Mouse (Mus musculus) midbrain, embryonic 13.5 days (tissue): ENCODE measurements around the gene Uba6. TPM values are rescaled to one million over a fixed set of nuclear protein-coding genes. Genes with fewer than 3 reads are reported as not detected.
A peak's percentile ranks its signal among the peaks of the same experiment; 100 is the strongest.

Source experiments
- ATAC-seq: fragments of 200-750 bp; cut with Nextera tagmentation; 2 replicates; pipeline ENCODE4 v1.8.0; 2017; ENCODE audit warnings: mild to moderate bottlenecking, moderate TSS enrichment, moderate library complexity
- H3K27ac ChIP-seq: fragments of 300-500 bp; sonication (generic); 2 replicates; pipeline ENCODE4 v1.5.1; 2015; ENCODE audit warnings: inconsistent platforms, mild to moderate bottlenecking, moderate library complexity
- H3K27me3 ChIP-seq: fragments of 300-500 bp; sonication (generic); 2 replicates; pipeline ENCODE4 v1.6.1; 2015; ENCODE audit warnings: mild to moderate bottlenecking, inconsistent platforms
- H3K36me3 ChIP-seq: fragments of 300-500 bp; sonication (generic); 2 replicates; pipeline ENCODE4 v1.6.1; 2015; ENCODE audit warnings: mild to moderate bottlenecking, inconsistent platforms
- H3K4me1 ChIP-seq: fragments of 300-500 bp; sonication (generic); replicated peaks from 2 replicates; pipeline ENCODE4 v1.6.1; 2015; ENCODE audit warnings: inconsistent platforms
- H3K4me2 ChIP-seq: fragments of 300-500 bp; sonication (generic); replicated peaks from 2 replicates; pipeline ENCODE4 v1.6.1; 2015; ENCODE audit warnings: moderate library complexity, mild to moderate bottlenecking, inconsistent platforms
- H3K4me3 ChIP-seq: fragments of 300-500 bp; sonication (generic); replicated peaks from 2 replicates; pipeline ENCODE4 v1.5.1; 2015; ENCODE audit warnings: mild to moderate bottlenecking, inconsistent platforms
- H3K9ac ChIP-seq: fragments of 300-500 bp; sonication (generic); replicated peaks from 2 replicates; pipeline ENCODE4 v1.6.1; 2015; ENCODE audit warnings: mild to moderate bottlenecking, inconsistent platforms
- H3K9me3 ChIP-seq: fragments of 300-500 bp; sonication (generic); 2 replicates; pipeline ENCODE4 v1.6.1; 2016; ENCODE audit warnings: mild to moderate bottlenecking, inconsistent platforms
- WGBS: fragments of 180-500 bp; shearing (Covaris S2); methylation state at CpG from one replicate; pipeline ENCODE4 v1.1.7; 2015; 5-methylcytosine and 5-hydroxymethylcytosine counted together
- polyA plus RNA-seq: library from polyadenylated mRNA; unstranded; fragments of >200 nt; fragmentation: Nextera tagmentation; extraction: Ambion mirVana; gene quantifications from 2 replicates; pipeline ENCODE4 v1.2.1, GENCODE M21; 2015

Gene Uba6
- polyA plus RNA-seq, 1 experiment from 2014 or later, result 13.4 TPM

DNA sequence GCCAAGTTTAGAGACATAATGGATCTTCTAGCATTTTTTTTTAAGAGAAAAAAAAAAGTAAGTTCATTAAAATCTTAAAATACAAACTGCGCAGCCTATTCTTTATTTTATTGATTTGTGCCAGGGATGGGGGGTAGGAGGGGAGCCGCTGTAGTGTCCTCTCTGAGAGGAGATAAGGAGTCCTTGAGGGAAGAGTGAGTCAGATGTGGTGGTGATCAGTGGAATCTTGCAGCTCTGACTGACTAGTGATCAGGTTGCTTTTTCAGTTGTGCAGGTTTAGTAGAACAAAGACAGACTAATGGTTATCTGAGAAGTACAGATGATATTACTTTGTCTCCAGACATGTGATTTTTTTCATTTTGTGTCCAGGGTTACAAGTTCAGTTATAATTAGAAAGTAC, 59.6 kb downstream of the Uba6 start:
- 98% methylated on average over 2 of the region's 2 CpGs for WGBS
- H3K9me3 ChIP-seq, result no peaks in the 10 kb centered on the region
- H3K9ac ChIP-seq, result no peak overlapping the region
- no peaks in the 10 kb centered on the region for H3K4me1 ChIP-seq
- H3K27me3 ChIP-seq, result no peaks in the 10 kb centered on the region
- ATAC-seq, result no peak
- no peak overlapping the region for H3K4me3 ChIP-seq
- no peak overlapping the region for H3K27ac ChIP-seq
- H3K36me3 ChIP-seq, result peaks cover 15% of the 10 kb centered on the region
- no peak overlapping the region for H3K4me2 ChIP-seq

DNA sequence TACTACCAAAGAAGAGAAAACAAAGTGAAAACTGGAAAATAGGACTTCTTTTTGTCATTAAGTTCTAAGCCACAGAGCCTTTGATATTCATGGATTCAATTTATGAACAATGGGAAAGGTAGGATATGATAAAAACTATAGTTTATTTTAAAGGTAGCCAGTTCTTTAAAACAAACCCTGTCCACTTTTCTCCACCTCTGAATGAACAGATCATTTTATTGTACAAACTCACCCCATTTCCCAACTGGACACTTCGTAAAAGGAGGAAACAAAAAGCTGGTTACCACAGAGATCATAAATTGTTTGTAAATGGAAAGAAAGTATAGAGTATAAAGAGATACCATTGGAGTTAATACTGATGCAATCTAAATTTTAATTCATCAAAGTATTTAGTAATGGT, 61.5 kb downstream of the Uba6 start:
- Histone ChIP-seq H3K4me3 (no peak overlapping the region), H3K9me3 (no peaks in the 10 kb centered on the region), H3K9ac (no peak overlapping the region), H3K27me3 (no peaks in the 10 kb centered on the region), H3K4me1 (no peaks in the 10 kb centered on the region), H3K36me3 (peaks cover 22% of the 10 kb centered on the region), H3K27ac (no peak overlapping the region), H3K4me2 (no peak overlapping the region)
- 95% methylated on average over 1 of the region's 1 CpGs for WGBS
- ATAC-seq, result no peak

DNA sequence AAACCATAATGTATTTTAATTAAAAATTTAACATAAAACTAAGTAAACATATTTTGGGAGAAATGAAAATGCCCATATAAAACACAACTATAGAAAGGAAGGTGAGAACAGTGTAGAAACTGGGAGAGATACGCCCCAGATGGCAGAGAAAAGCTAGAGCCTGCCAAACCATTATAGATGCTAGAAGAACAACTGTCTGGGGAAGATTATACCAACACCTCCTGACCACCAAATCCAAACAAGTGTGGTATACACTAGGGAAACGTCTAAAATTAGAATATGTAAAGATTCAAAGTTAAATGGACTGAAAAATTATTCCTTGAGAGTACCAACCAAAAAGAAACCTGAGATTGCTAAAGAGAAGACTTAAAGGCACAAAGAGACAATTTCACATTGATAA, 66.0 kb downstream of the Uba6 start:
- no peaks in the 10 kb centered on the region for H3K4me1 ChIP-seq
- no peak for ATAC-seq
- no peak overlapping the region for H3K4me3 ChIP-seq
- peaks cover 17% of the 10 kb centered on the region for H3K36me3 ChIP-seq
- H3K27ac ChIP-seq, result no peak overlapping the region
- no peak overlapping the region for H3K9ac ChIP-seq
- no peak overlapping the region for H3K4me2 ChIP-seq
- 86% methylated on average over 2 of the region's 2 CpGs for WGBS
- no peaks in the 10 kb centered on the region for H3K9me3 ChIP-seq
- no peaks in the 10 kb centered on the region for H3K27me3 ChIP-seq

DNA sequence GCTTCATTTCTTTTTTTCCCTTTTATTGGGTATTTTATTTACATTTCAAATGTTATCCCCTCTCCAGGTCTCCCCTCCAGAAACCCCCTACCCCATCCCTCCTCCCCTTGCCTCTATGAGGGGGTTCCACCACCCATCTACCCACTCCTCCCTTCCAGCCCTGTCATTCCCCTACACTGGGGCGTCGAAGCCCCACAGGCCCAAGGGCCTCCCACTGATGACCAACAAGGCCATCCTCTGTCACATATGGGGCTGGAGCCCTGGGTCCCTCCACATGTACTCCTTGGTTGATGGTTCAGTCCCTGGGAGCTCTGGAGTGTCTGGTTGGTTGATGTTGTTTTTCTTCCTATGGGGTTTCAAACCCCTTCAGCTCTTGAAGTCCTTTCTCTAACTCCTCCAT, 70.4 kb downstream of the Uba6 start:
- H3K9ac ChIP-seq, result no peak overlapping the region
- H3K27ac ChIP-seq, result no peak overlapping the region
- peak; percentile 45; the same call in 1 of the 2 replicates for ATAC-seq
- H3K27me3 ChIP-seq, result no peaks in the 10 kb centered on the region
- WGBS, result 100% methylated on average over 2 of the region's 2 CpGs
- H3K4me1 ChIP-seq, result no peaks in the 10 kb centered on the region
- H3K36me3 ChIP-seq, result peaks cover 6% of the 10 kb centered on the region
- H3K4me2 ChIP-seq, result no peak overlapping the region
- no peak overlapping the region for H3K4me3 ChIP-seq
- no peaks in the 10 kb centered on the region for H3K9me3 ChIP-seq

DNA sequence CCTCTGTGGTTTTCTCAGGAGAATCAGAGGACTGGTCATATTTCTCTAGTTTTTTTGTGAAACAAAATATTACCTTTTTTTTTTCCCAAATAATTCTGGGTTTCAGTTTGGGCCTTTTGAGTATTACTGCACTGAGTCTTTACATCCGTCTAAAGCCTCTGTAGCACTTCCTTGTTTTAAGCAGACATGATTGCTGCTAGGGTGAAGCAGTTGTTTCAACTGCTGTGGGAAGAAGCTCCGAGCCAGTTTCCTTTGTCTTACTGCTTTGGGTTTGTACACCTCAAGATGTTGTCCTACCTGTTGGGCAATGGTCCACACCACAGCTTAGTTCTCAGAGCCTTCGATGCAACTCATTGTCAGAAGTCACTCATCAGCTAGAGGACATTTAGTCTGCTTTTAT, 72.0 kb downstream of the Uba6 start:
- ATAC-seq, result no peak
- 89% methylated on average over 3 of the region's 3 CpGs for WGBS
- no peaks in the 10 kb centered on the region for H3K4me1 ChIP-seq

GRCm38 (mm10) chr5:86098988-86099387, 73.6 kb downstream of the Uba6 start:
- 89% methylated on average over 3 of the region's 3 CpGs for WGBS
- Histone ChIP-seq H3K4me3 (no peak overlapping the region), H3K9me3 (no peaks in the 10 kb centered on the region), H3K36me3 (no peaks in the 10 kb centered on the region), H3K9ac (no peak overlapping the region), H3K27me3 (no peaks in the 10 kb centered on the region), H3K27ac (no peak overlapping the region), H3K4me2 (no peak overlapping the region), H3K4me1 (no peaks in the 10 kb centered on the region)
- no peak for ATAC-seq

More for the DNA sequence above, 72.0 kb downstream of the Uba6 start:
- no peaks in the 10 kb centered on the region for H3K36me3 ChIP-seq
- no peaks in the 10 kb centered on the region for H3K27me3 ChIP-seq
- H3K9ac ChIP-seq, result no peak overlapping the region
- H3K9me3 ChIP-seq, result no peaks in the 10 kb centered on the region
- H3K4me3 ChIP-seq, result no peak overlapping the region
- H3K4me2 ChIP-seq, result no peak overlapping the region
- no peak overlapping the region for H3K27ac ChIP-seq

GRCm38 (mm10) chr5:86094754-86095153, 77.8 kb downstream of the Uba6 start:
- H3K4me1 ChIP-seq, result no peaks in the 10 kb centered on the region
- H3K36me3 ChIP-seq, result no peaks in the 10 kb centered on the region
- no peaks in the 10 kb centered on the region for H3K9me3 ChIP-seq
- H3K4me3 ChIP-seq, result no peak overlapping the region
- no peak overlapping the region for H3K4me2 ChIP-seq
- no peak overlapping the region for H3K9ac ChIP-seq
- WGBS, result 90% methylated on average over 9 of the region's 9 CpGs
- H3K27me3 ChIP-seq, result no peaks in the 10 kb centered on the region
- H3K27ac ChIP-seq, result no peak overlapping the region
- ATAC-seq, result no peak

GRCm38 (mm10) chr5:86086751-86087150, 85.9 kb downstream of the Uba6 start:
- no peaks in the 10 kb centered on the region for H3K36me3 ChIP-seq
- no peak overlapping the region for H3K4me2 ChIP-seq
- no peak overlapping the region for H3K27ac ChIP-seq
- ATAC-seq, result no peak
- H3K9me3 ChIP-seq, result no peaks in the 10 kb centered on the region
- H3K27me3 ChIP-seq, result no peaks in the 10 kb centered on the region
- no peak overlapping the region for H3K9ac ChIP-seq
- no peaks in the 10 kb centered on the region for H3K4me1 ChIP-seq
- WGBS, result 86% methylated on average over 6 of the region's 6 CpGs
- H3K4me3 ChIP-seq, result no peak overlapping the region

DNA sequence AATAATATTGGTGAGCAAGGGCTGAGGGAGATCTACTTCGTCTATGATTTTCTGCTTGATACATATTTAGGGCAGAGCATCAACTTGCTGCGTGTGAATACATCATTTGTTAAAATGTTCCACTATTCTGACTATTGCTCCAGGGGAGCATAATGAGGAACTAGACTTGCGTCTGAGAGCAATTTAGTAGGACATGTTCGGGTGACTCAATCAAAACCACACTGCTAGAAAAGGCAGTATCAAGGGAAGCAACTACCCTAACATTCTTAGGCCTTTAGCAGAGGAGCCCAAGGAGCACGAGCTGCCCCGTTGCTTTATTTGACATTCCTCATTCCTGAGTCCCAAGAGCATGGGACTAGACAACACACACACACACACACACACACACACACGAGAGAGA, 87.6 kb downstream of the Uba6 start:
- H3K9ac ChIP-seq, result no peak overlapping the region
- no peaks in the 10 kb centered on the region for H3K27me3 ChIP-seq
- WGBS, result 87% methylated on average over 7 of the region's 7 CpGs
- no peak overlapping the region for H3K27ac ChIP-seq
- ATAC-seq, result no peak
- no peak overlapping the region for H3K4me2 ChIP-seq
- H3K4me1 ChIP-seq, result no peaks in the 10 kb centered on the region
- no peaks in the 10 kb centered on the region for H3K36me3 ChIP-seq
- no peaks in the 10 kb centered on the region for H3K9me3 ChIP-seq
- no peak overlapping the region for H3K4me3 ChIP-seq

DNA sequence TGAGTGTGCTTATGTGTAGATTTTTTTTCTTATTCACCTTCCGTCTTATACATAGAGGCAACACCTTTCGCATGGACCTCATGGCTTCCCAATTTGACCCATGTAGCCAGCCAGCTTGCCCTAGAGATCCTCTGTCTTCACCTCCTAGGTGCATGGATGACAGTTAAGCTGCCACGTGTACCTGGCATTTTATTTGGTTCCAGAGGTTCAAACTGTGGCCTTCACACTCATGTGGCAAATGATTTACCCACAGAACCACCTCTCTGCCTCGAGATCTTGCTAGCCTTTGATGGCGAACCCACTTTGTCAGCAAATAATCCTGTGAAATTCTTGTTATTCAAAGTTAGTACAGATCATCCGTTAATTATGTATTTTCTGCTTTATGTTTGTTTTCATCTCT, 88.6 kb downstream of the Uba6 start:
- no peaks in the 10 kb centered on the region for H3K36me3 ChIP-seq
- H3K4me1 ChIP-seq, result no peaks in the 10 kb centered on the region
- no peaks in the 10 kb centered on the region for H3K27me3 ChIP-seq
- ATAC-seq, result no peak
- WGBS, result 88% methylated on average over 6 of the region's 6 CpGs
- H3K27ac ChIP-seq, result no peak overlapping the region
- no peak overlapping the region for H3K9ac ChIP-seq
- no peaks in the 10 kb centered on the region for H3K9me3 ChIP-seq
- H3K4me3 ChIP-seq, result no peak overlapping the region
- H3K4me2 ChIP-seq, result no peak overlapping the region

- no peak for ATAC-seq
- Histone ChIP-seq H3K4me1 (no peaks in the 10 kb centered on the region), H3K9ac (no peak overlapping the region), H3K4me3 (no peak overlapping the region), H3K9me3 (no peaks in the 10 kb centered on the region), H3K27ac (no peak overlapping the region), H3K4me2 (no peak overlapping the region), H3K27me3 (no peaks in the 10 kb centered on the region), H3K36me3 (no peaks in the 10 kb centered on the region)
- WGBS, result 81% methylated on average over 3 of the region's 3 CpGs
These were observed 93.8 kb downstream of the Uba6 start for GRCm38 (mm10) chr5:86078720-86079334.

DNA sequence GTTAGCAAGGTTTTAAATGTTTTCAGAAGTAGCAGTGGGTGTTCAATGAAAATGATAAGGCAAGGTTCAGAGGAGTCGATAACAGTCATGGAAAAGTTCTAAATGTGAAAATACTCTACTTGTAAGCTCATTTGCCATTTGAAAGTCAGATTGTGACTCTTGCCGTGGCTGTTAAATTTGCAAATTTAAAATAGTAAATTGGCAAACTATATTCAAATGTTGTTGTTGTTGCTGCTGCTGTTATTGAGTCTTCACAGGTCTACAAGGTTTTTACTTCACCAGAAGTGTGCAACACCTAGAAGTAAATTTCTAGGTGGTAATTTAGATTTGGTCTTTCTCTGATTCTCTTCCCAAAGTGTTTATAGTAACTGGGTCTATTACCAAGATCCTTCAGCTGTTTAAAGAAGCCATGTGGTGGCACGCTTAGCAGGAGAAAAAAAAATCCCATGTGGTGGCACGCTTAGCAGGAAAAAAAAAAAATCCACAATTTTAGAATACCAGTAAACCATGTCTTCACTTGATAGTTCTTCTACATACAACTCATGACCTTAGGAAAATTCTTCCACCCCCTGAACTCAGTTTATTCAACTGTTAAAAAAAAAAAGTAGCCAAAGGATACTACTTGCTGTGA, 99.7 kb downstream of the Uba6 start:
- Histone ChIP-seq H3K4me3 (no peak overlapping the region), H3K9ac (no peak overlapping the region), H3K27me3 (no peaks in the 10 kb centered on the region), H3K4me2 (no peak overlapping the region), H3K27ac (no peak overlapping the region), H3K9me3 (no peaks in the 10 kb centered on the region), H3K4me1 (no peaks in the 10 kb centered on the region), H3K36me3 (no peaks in the 10 kb centered on the region)
- 88% methylated on average over 4 of the region's 4 CpGs for WGBS
- no peak for ATAC-seq

- no peaks in the 10 kb centered on the region for H3K36me3 ChIP-seq
- no peak within 1 kb of the TSS for H3K4me3 ChIP-seq
- H3K27me3 ChIP-seq, result no peaks in the 10 kb centered on the region
- WGBS, result 80% methylated on average over 7 of the region's 7 CpGs
- H3K9ac ChIP-seq, result no peak within 1 kb of the TSS
- 0 out of 2 replicates have a peak, but pooled peaks cover 5% of the 10 kb centered on the region for H3K4me1 ChIP-seq
- no peaks in the 10 kb centered on the region for H3K9me3 ChIP-seq
- H3K4me2 ChIP-seq, result no peak within 1 kb of the TSS
- H3K27ac ChIP-seq, result no peak within 1 kb of the TSS
- no peak for ATAC-seq
These were observed 101.1 kb downstream of the Uba6 start, which contains the start of gene Stap1 for GRCm38 (mm10) chr5:86071538-86071937. TSS of gene Stap1 (plus strand) at chr5:86071746.
